Mouse (Mus musculus): Measurements from ENCODE around the gene Pdzd8. TPM values are rescaled to one million over a fixed set of nuclear protein-coding genes. Genes with fewer than 3 reads are reported as not detected.

Pdzd8 gene
- polyA plus RNA-seq, 1 experiment, result not detected

GRCm38 (mm10) chr19:59346325-59346724 lies 745 bp upstream of the Pdzd8 start:
- Histone ChIP-seq H3K4me1 (ENCODE audit: control insufficient read depth, insufficient read depth, low read length) (peaks cover 10% of the 10 kb centered on the region), H3K27ac (ENCODE audit: insufficient read depth, low read depth, low read length) (no peak overlapping the region), H3K4me3 (ENCODE audit: insufficient read depth, low read depth, low read length) (peak overlapping the region; percentile 90)
- WGBS, result 5% methylated on average over 11 of the region's 11 CpGs
- TF ChIP-seq CTCF (IDR thresholded peaks at IDR 0.05; ENCODE audit: insufficient read depth, low read depth, low read length) (no peak), POLR2A (IDR thresholded peaks at IDR 0.05; ENCODE audit: insufficient read depth, low read depth, low read length) (no peak)

GRCm38 (mm10) chr19:59345081-59345657 lies 411 bp downstream of the Pdzd8 start:
- TF ChIP-seq POLR2A (IDR thresholded peaks at IDR 0.05; ENCODE audit: insufficient read depth, low read depth, low read length), result no peak
- TF ChIP-seq CTCF (IDR thresholded peaks at IDR 0.05; ENCODE audit: insufficient read depth, low read depth, low read length), result no peak
- H3K27ac ChIP-seq (ENCODE audit: insufficient read depth, low read depth, low read length), result 0 out of 2 replicates have a peak overlapping the region, but pooled peaks have one; percentile 34
- H3K4me1 ChIP-seq (ENCODE audit: control insufficient read depth, insufficient read depth, low read length), result peaks cover 10% of the 10 kb centered on the region
- WGBS, result 1% methylated on average over 67 of the region's 70 CpGs
- peak overlapping the region; percentile 90 for H3K4me3 ChIP-seq (ENCODE audit: insufficient read depth, low read depth, low read length)

- Histone ChIP-seq H3K4me3 (ENCODE audit: insufficient read depth, low read depth, low read length) (peak overlapping the region; percentile 90), H3K27ac (ENCODE audit: insufficient read depth, low read depth, low read length) (no peak overlapping the region), H3K4me1 (ENCODE audit: control insufficient read depth, insufficient read depth, low read length) (peaks cover 10% of the 10 kb centered on the region)
- TF ChIP-seq CTCF (IDR thresholded peaks at IDR 0.05; ENCODE audit: insufficient read depth, low read depth, low read length), result no peak
- no peak for TF ChIP-seq POLR2A (IDR thresholded peaks at IDR 0.05; ENCODE audit: insufficient read depth, low read depth, low read length)
- 1% methylated on average over 14 of the region's 14 CpGs for WGBS
Observed at GRCm38 (mm10) chr19:59344304-59344711, 1.3 kb downstream of the Pdzd8 start.

- Histone ChIP-seq H3K4me3 (ENCODE audit: insufficient read depth, low read depth, low read length) (no peak overlapping the region), H3K27ac (ENCODE audit: insufficient read depth, low read depth, low read length) (no peak overlapping the region), H3K4me1 (ENCODE audit: control insufficient read depth, insufficient read depth, low read length) (peaks cover 10% of the 10 kb centered on the region)
- TF ChIP-seq CTCF (IDR thresholded peaks at IDR 0.05; ENCODE audit: insufficient read depth, low read depth, low read length) (no peak), POLR2A (IDR thresholded peaks at IDR 0.05; ENCODE audit: insufficient read depth, low read depth, low read length) (no peak)
- WGBS, result 62% methylated on average over 2 of the region's 2 CpGs
Observed at GRCm38 (mm10) chr19:59342964-59343363, 2.6 kb downstream of the Pdzd8 start.

DNA sequence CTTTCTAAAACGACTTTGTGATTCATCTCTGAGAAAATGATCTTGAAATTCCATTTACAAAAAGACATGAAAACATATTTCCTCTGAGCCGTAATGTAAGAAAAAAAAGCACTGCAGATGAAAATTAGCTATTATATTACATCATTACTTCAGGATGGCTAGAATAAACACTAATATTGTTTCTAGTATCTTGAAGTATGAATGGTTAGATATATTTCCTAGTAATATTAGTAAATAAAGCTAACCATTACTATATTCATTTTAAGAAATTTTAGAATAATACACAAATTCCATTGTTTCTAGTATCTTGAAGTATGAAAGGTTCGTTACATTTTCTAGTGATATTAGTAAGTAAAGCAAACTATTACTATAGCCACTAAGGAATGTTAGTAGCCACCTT lies 5.7 kb downstream of the Pdzd8 start:
- Histone ChIP-seq H3K4me1 (ENCODE audit: control insufficient read depth, insufficient read depth, low read length) (peaks cover 10% of the 10 kb centered on the region), H3K4me3 (ENCODE audit: insufficient read depth, low read depth, low read length) (no peak overlapping the region), H3K27ac (ENCODE audit: insufficient read depth, low read depth, low read length) (no peak overlapping the region)
- TF ChIP-seq POLR2A (IDR thresholded peaks at IDR 0.05; ENCODE audit: insufficient read depth, low read depth, low read length) (no peak), CTCF (IDR thresholded peaks at IDR 0.05; ENCODE audit: insufficient read depth, low read depth, low read length) (no peak)
- WGBS, result 86% methylated on average over 3 of the region's 3 CpGs

- TF ChIP-seq CTCF (IDR thresholded peaks at IDR 0.05; ENCODE audit: insufficient read depth, low read depth, low read length) (no peak), POLR2A (IDR thresholded peaks at IDR 0.05; ENCODE audit: insufficient read depth, low read depth, low read length) (no peak)
- Histone ChIP-seq H3K27ac (ENCODE audit: insufficient read depth, low read depth, low read length) (no peak overlapping the region), H3K4me3 (ENCODE audit: insufficient read depth, low read depth, low read length) (no peak overlapping the region), H3K4me1 (ENCODE audit: control insufficient read depth, insufficient read depth, low read length) (no peaks in the 10 kb centered on the region)
- WGBS, result 67% methylated on average over 3 of the region's 3 CpGs
Observed at GRCm38 (mm10) chr19:59337872-59338681, 7.5 kb downstream of the Pdzd8 start.

DNA sequence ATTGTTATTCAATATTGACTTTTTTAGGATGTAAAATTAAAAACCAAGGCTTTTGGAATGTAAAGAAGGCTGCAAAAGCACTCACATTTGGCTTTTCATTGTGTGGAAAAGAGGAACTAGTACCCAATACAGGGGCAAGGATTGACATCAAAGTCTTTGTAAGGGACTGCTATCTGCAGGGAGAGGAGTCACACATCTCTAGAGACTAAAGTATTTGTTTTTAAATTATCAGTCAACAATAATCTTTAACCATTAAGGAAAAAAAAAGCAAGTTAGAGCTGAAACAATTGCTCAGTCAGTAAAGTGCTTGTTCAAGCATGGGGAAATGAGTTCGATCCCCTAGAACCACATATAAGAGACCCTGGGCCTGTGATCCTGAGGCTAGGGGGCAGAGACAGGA lies 8.9 kb downstream of the Pdzd8 start:
- Histone ChIP-seq H3K4me3 (ENCODE audit: insufficient read depth, low read depth, low read length) (no peak overlapping the region), H3K4me1 (ENCODE audit: control insufficient read depth, insufficient read depth, low read length) (no peaks in the 10 kb centered on the region), H3K27ac (ENCODE audit: insufficient read depth, low read depth, low read length) (no peak overlapping the region)
- WGBS, result 97% methylated on average over 1 of the region's 1 CpGs
- TF ChIP-seq POLR2A (IDR thresholded peaks at IDR 0.05; ENCODE audit: insufficient read depth, low read depth, low read length) (no peak), CTCF (IDR thresholded peaks at IDR 0.05; ENCODE audit: insufficient read depth, low read depth, low read length) (no peak)

GRCm38 (mm10) chr19:59330816-59331225 lies 14.8 kb downstream of the Pdzd8 start:
- Histone ChIP-seq H3K4me3 (ENCODE audit: insufficient read depth, low read depth, low read length) (no peak overlapping the region), H3K4me1 (ENCODE audit: control insufficient read depth, insufficient read depth, low read length) (no peaks in the 10 kb centered on the region)

DNA sequence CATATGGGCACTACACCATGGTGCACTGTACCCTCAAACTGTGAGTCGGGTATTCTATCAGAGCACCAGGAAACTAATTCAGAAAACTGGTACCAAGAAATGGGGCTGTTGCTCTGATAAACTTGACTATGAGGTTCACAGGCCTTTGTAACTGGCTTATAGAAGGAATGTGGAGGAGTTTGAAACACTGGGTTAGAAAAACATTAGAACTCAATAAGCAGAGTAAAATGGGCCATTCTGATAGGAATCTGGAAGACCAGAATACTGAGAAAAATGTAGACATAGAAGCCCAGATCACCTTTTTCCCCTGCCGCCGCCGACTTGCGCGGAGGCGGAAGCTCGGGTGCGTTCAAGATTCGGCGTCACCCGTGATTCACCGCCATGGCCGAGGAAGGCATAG lies 23.6 kb downstream of the Pdzd8 start, which contains the start of gene Rps12-ps3:
Gene Rps12-ps3 (plus strand): TSS at position 301 of the 400 bp plus-strand sequence.
- 97% methylated on average over 12 of the region's 14 CpGs for WGBS
- TF ChIP-seq POLR2A (IDR thresholded peaks at IDR 0.05; ENCODE audit: insufficient read depth, low read depth, low read length) (no peak), CTCF (IDR thresholded peaks at IDR 0.05; ENCODE audit: insufficient read depth, low read depth, low read length) (no peak)
- Histone ChIP-seq H3K4me3 (ENCODE audit: insufficient read depth, low read depth, low read length) (no peak within 1 kb of the TSS), H3K27ac (ENCODE audit: insufficient read depth, low read depth, low read length) (no peak within 1 kb of the TSS), H3K4me1 (ENCODE audit: control insufficient read depth, insufficient read depth, low read length) (no peaks in the 10 kb centered on the region)

More at GRCm38 (mm10) chr19:59330816-59331225, 14.8 kb downstream of the Pdzd8 start:
- no peak for TF ChIP-seq POLR2A (IDR thresholded peaks at IDR 0.05; ENCODE audit: insufficient read depth, low read depth, low read length)
- TF ChIP-seq CTCF (IDR thresholded peaks at IDR 0.05; ENCODE audit: insufficient read depth, low read depth, low read length), result no peak
- H3K27ac ChIP-seq (ENCODE audit: insufficient read depth, low read depth, low read length), result no peak overlapping the region

All from olfactory bulb, adult 2 months (tissue).